Mouse (Mus musculus) small intestine, adult 2 months (tissue): ENCODE data around the gene 2300002M23Rik. TPM values are rescaled to one million over a fixed set of nuclear protein-coding genes. Genes with fewer than 3 reads are reported as not detected.

Experiments
- H3K27ac ChIP-seq: fragments of 200-500 bp; 2 replicates; pipeline ENCODE4 v1.5.1; 2012; ENCODE audit warnings: low read depth, low read length, control low read depth, inconsistent platforms; ENCODE audit not compliant: insufficient read depth
- H3K27me3 ChIP-seq: fragments of 200-500 bp; 2 replicates; pipeline ENCODE4 v1.6.1; 2012; ENCODE audit warnings: mild to moderate bottlenecking, moderate library complexity, low read length, inconsistent platforms; ENCODE audit not compliant: control insufficient read depth, insufficient read depth
- H3K36me3 ChIP-seq: fragments of 200-500 bp; 2 replicates; pipeline ENCODE4 v1.6.1; 2012; ENCODE audit warnings: mild to moderate bottlenecking, low read length, control low read depth, inconsistent platforms; ENCODE audit not compliant: control insufficient read depth, insufficient read depth
- H3K4me1 ChIP-seq: fragments of 200-500 bp; 2 replicates; pipeline ENCODE4 v1.6.1; 2012; ENCODE audit warnings: low read length, inconsistent platforms, mixed read lengths; ENCODE audit not compliant: control insufficient read depth, insufficient read depth, insufficient read length
- H3K4me3 ChIP-seq: fragments of 200-500 bp; 2 replicates; pipeline ENCODE4 v1.5.1; 2012; ENCODE audit warnings: low read depth, mild to moderate bottlenecking, control low read depth, inconsistent platforms, low read length, moderate library complexity
- CTCF ChIP-seq: fragments of 200-500 bp; IDR thresholded peaks from 2 replicates; pipeline ENCODE4 v1.5.1; 2012; ENCODE audit warnings: low read depth, mild to moderate bottlenecking, control low read depth, inconsistent platforms, low read length, moderate library complexity, mixed read lengths; ENCODE audit not compliant: insufficient replicate concordance, insufficient read length; ENCODE audit errors: extremely low read depth
- POLR2A ChIP-seq: fragments of 200-500 bp; IDR thresholded peaks from 2 replicates; pipeline ENCODE4 v1.6.1; 2012; ENCODE audit warnings: low read depth, mild to moderate bottlenecking, control low read depth, inconsistent platforms, low read length, moderate library complexity
- WGBS: fragments of 180-500 bp; shearing (Covaris S2); methylation state at CpG from one replicate; pipeline ENCODE4 v1.1.7; 2018; 5-methylcytosine and 5-hydroxymethylcytosine counted together
- polyA plus RNA-seq: library from polyadenylated mRNA; depleted of rRNA; stranded (reverse); fragments of >200 nt; gene quantifications from 2 replicates; pipeline ENCODE4 v1.2.3, GENCODE M21; 2012

The 2300002M23Rik gene
- polyA plus RNA-seq, 1 experiment: not detected

DNA sequence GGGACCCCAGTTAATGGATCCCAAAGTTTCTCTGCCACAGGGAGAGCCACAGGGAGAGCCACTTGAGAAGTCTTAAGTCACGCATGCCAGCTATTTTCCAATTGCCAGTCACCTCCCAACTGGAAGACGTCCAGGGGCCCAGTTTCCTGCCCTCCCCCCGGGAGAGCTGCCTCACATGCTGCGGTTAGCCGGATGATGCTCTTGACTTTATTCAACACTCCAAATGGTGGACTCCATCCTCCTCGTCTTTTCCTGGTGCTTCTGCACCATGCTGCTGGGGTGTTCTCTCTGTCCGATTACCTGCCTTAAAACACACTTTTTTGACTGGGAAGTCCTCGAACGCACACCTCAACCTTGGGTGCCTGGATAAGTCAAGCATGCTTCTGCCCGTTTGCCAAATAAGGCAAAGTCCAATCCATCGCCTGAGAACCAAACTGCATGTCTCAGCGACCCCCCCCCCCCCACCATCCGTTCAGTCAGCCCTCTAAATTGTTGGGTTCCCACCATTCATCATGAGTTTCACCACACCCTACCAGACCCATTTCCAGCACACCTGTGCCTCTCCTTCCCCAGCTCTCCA, 11.0 kb upstream of the 2300002M23Rik start:
- Histone ChIP-seq H3K4me3 (no peak overlapping the region), H3K4me1 (peaks cover 14% of the 10 kb centered on the region), H3K36me3 (no peaks in the 10 kb centered on the region), H3K27me3 (no peaks in the 10 kb centered on the region), H3K27ac (no peak overlapping the region)
- TF ChIP-seq POLR2A: no peak
- no peak for TF ChIP-seq CTCF
- WGBS: 27% methylated on average over 13 of the region's 13 CpGs

DNA sequence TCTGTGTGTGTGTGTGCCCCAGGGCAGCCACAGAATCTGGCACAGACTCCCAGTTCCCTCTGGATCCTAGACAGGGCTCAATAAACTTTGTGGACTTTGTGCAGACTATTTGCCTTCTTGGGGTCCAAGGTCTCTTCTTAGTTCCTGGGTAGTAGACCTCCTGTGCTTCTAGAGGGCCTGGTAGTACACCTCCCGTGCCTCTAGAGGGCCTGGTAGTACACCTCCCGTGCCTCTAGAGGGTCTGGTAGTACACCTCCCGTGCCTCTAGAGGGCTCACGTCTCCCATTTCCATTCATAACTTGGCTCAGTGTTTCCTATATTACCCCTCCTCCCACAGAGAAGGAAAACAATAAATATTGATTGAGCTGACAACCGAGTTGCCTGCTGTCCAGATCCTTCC, 10.4 kb upstream of the 2300002M23Rik start:
- TF ChIP-seq POLR2A: no peak
- TF ChIP-seq CTCF: peak; percentile 99; the same call in 1 of the 2 replicates
- peak overlapping the region; percentile 33 for H3K4me3 ChIP-seq
- no peaks in the 10 kb centered on the region for H3K36me3 ChIP-seq
- H3K4me1 ChIP-seq: peaks cover 14% of the 10 kb centered on the region
- no peaks in the 10 kb centered on the region for H3K27me3 ChIP-seq
- 6% methylated on average over 5 of the region's 5 CpGs for WGBS
- peak overlapping the region; percentile 33; the same call in 1 of the 2 replicates for H3K27ac ChIP-seq

DNA sequence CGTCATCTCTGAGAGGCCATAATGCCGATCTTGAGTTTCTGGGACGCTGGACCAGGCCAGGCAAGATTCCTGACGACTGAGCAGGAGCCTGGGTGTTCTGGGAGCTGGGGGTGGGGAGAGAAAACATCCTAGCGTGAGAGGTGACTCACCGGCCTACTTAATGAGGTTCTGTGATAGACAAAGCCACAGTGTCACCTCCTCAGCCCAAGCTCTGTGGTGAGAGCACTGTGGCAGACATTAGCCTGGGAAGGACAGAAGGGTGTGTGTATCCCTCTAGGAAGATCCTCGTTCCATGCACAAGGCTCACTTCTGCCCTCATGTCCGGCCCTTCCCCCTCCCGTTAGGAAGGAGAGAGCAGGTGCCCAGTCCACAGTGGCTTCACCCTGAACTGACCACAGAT, 9.9 kb upstream of the 2300002M23Rik start:
- Histone ChIP-seq H3K4me3 (peak overlapping the region; percentile 33), H3K27me3 (no peaks in the 10 kb centered on the region), H3K36me3 (no peaks in the 10 kb centered on the region), H3K4me1 (peaks cover 14% of the 10 kb centered on the region), H3K27ac (peak overlapping the region; percentile 33; the same call in 1 of the 2 replicates)
- TF ChIP-seq CTCF: no peak
- TF ChIP-seq POLR2A: no peak
- WGBS: 32% methylated on average over 9 of the region's 9 CpGs

GRCm38 (mm10) chr17:35558216-35558615, 9.0 kb upstream of the 2300002M23Rik start:
- Histone ChIP-seq H3K4me3 (no peak overlapping the region), H3K27me3 (no peaks in the 10 kb centered on the region), H3K4me1 (peaks cover 14% of the 10 kb centered on the region), H3K36me3 (no peaks in the 10 kb centered on the region), H3K27ac (no peak overlapping the region)
- 62% methylated on average over 8 of the region's 8 CpGs for WGBS
- no peak for TF ChIP-seq CTCF
- no peak for TF ChIP-seq POLR2A

DNA sequence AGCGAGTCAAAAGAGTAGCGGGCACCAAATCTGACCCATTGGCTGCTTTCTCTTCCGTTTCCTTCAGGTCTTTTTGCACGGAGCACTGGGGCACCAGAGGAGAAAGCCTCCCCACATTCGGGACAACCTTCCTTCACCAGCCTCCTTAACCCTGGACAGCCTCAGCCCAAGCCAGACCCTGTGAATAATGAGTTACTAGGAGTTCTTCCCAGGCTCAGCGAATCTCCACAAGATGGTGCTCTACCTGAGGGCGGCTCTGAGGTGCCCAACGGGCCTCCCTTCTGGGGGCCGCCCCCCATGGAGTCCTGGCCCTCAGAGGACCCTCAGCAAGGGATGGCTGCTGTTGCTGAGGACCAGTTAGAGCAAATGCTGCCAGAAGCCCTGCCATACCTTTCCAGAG, 517 bp downstream of the 2300002M23Rik start:
- H3K4me3 ChIP-seq: no peak overlapping the region
- H3K36me3 ChIP-seq: no peaks in the 10 kb centered on the region
- 0 out of 2 replicates have a peak, but pooled peaks cover 5% of the 10 kb centered on the region for H3K27me3 ChIP-seq
- TF ChIP-seq CTCF: no peak
- no peak for TF ChIP-seq POLR2A
- H3K27ac ChIP-seq: no peak overlapping the region
- no peaks in the 10 kb centered on the region for H3K4me1 ChIP-seq
- 50% methylated on average over 9 of the region's 9 CpGs for WGBS

DNA sequence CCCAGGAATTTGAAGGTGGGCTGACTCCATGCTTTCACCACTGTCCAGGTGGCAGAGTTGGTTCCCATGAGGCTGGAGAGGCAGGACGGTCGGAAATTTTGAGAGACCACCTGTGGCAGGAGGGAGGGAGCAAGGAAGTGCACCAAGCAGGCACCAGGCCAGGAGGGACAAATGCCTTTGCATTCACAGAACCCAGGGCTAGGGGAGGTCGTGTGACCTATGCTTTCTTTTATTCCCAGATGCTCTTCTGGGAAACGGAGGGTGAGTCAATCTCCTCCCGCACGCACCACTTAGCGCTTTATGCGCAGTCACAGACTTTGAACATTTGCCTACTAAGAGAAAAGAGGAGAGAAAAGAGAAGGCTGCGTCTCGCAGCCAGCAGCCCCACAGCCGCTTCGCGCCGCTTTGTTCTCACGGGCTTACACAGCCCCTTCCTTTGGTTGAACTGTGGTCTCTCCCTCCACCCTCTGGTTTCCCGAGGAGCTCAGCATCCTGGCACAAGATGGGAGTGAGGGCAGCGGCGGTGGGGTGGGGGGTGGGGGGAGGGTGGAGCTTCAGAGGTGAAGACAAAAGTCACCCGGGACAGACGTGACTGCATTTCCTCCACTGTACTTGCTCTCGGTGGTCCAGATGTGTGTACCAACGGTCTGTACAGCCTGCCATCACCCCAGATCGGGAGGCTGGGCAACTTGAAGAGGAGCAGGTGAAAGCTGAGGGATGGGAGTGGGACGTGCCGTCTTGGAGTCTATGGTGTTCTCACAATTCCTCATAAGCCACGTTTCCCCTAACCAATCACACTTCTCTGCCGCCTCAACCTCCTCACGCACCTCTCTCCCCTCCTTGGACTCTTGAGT, 2.1 kb downstream of the 2300002M23Rik start:
- TF ChIP-seq POLR2A (no peak), CTCF (no peak)
- no peaks in the 10 kb centered on the region for H3K36me3 ChIP-seq
- H3K4me1 ChIP-seq: no peaks in the 10 kb centered on the region
- 0 out of 2 replicates have a peak, but pooled peaks cover 5% of the 10 kb centered on the region for H3K27me3 ChIP-seq
- H3K4me3 ChIP-seq: no peak overlapping the region
- 15% methylated on average over 28 of the region's 28 CpGs for WGBS
- H3K27ac ChIP-seq: no peak overlapping the region

GRCm38 (mm10) chr17:35570836-35571235, 3.6 kb downstream of the 2300002M23Rik start:
- Histone ChIP-seq H3K4me3 (no peak overlapping the region), H3K36me3 (no peaks in the 10 kb centered on the region), H3K27ac (no peak overlapping the region), H3K4me1 (peaks cover 3% of the 10 kb centered on the region), H3K27me3 (0 out of 2 replicates have a peak, but pooled peaks cover 5% of the 10 kb centered on the region)
- TF ChIP-seq POLR2A (no peak), CTCF (no peak)
- 84% methylated on average over 14 of the region's 14 CpGs for whole genome bisulfite sequencing
